Mouse (Mus musculus): ENCODE measurements around the gene Esrp2.

The Esrp2 gene

GRCm38 (mm10) chr8:106123443-106123842 lies 13.3 kb downstream of the Esrp2 start:
- DNase-seq (ENCODE audit: low read depth): no peak

- peak; percentile 43 for DNase-seq (ENCODE audit: low read depth)
These were observed 20.9 kb downstream of the Esrp2 start for GRCm38 (mm10) chr8:106115897-106116296.

DNA sequence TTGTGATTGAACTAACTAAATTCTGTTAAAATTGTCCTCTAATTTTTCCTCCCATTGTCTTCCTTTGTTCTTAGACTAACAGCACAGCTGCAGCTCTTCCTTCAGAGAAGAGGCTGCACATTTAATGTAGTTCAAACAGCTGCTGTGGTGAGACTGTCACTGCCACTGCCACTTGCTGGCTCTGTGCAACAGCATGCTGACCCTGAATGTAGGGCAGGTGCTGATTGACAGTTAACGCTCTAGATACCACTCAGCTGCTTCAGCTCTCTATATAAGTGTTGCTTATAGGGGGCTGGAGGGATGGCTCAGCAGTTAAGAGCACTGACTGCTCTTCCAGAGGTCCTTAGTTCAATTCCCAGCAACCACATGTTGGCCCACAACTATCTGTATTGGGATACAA lies 24.3 kb downstream of the Esrp2 start:
- DNase-seq (ENCODE audit: low read depth): no peak

DNA sequence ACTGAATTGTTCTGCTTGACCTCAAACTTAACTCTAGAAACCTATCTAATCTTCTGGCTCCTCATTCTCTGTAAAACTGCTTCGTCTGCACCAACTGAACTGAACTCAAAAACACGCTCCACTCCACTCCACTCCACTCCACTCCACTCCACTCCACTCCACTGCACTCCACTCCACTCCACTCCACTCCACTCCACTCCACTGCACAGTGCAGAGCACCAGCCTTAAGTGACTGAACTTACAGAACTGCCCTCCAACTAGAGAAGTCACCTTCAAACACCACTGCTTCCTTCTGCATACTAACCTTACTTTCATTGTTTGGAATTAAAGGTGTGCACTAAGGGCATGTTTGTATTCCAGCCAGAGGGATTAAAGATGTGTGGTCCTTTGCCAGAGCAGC lies 24.7 kb downstream of the Esrp2 start:
- no peak for DNase-seq (ENCODE audit: low read depth)

DNA sequence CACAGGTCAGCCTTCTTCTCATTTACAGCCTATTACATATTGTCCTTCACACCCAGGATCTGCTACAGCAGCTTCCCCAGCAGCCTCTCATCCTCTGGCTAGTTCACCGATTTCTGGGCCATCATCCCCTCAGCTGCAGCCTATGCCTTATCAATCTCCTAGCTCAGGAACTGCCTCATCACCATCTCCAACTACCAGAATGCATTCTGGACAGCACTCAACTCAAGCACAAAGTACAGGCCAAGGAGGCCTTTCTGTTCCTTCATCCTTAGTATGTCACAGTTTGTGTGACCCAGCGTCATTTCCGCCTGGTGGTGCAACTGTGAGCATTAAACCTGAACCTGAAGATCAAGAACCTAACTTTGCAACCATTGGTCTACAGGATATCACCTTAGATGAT lies 28.0 kb downstream of the Esrp2 start:
- no peak for DNase-seq (ENCODE audit: low read depth)

GRCm38 (mm10) chr8:106108080-106108479 lies 28.7 kb downstream of the Esrp2 start:
- no peak for DNase-seq (ENCODE audit: low read depth)

DNA sequence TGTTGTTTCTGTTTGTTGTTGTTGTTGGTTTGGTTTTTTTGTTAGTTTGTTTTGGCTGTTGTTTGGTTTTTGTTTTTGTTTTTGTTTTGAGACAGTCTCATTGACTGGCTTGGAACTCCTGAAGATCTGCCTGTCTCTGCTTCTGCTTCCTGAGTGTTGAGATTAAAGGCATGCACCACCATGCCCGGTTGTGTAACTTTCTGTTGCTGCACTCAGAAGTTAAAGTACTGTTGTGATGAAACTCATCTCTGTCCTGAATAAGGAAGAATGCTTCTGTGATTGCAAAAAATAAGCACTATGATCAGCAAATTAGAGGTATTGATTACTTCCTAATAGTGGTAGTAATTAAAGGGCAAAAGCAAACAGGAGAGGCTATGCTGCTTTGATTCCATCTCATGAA lies 30.6 kb downstream of the Esrp2 start:
- no peak for DNase-seq (ENCODE audit: low read depth)

GRCm38 (mm10) chr8:106103888-106104287 lies 32.9 kb downstream of the Esrp2 start:
- DNase-seq (ENCODE audit: low read depth): no peak

DNA sequence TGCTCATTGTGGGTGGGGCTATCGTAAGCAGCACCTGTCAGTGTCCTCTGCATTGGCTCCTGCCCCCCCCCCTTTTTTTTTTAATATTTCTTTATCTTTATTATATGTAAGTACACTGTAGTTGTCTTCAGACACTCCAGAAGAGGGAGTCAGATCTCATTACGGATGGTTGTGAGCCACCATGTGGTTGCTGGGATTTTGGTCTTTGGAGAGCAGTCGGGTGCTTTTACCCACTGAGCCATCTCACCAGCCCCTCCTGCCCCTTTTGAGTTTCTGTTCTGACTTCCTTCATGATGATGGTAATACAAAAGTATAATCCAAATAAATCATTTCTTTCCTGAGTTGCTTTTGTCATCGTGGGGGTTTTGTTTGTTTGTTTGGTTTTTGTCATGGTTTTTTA lies 34.5 kb downstream of the Esrp2 start:
- no peak for DNase-seq (ENCODE audit: low read depth)
